ENCODE assay signal across 8 mouse cellular contexts in the genomic region with DNA sequence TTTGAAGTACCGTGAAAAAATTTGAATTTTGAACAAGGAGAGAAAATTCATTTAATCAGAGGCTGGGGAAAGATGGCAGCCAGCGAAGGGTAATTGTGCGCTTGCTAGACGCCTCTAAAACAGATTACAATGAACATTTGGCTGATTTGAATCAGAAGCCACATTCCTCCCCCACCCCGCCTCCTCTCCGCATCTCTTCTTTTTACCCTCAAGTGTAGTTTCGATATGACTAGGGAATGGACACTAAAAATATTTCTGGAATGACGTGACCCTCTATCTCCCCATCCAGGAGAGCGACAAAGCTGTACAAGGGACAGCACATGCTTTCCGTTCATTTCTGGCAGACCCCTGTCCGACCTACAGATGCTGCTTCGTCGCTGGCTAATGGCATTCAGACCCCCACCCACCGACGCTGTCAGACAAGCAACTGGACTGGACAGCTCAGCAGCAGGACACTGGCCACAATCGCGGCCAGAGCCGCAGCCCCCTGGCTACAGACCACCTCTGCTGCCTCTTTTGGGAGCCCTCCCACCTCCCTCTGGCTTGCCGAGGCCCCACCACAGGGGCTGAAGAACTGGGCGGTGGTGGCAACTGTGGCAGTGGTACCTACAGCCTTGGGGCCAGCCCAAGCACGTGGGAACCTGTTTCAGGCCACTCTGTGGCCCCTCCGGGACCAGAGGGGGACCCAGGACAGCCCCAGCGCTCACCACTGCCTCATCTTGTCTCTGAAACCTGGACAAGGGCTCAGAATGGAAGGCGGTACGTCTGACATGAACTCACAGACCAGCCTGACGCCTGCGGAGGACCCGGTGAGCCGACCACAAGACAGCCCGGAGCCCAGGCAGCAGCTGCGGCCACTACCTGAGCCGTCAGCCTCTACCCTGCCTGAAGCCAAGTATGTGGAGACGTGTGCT. TPM values are rescaled to one million over a fixed set of nuclear protein-coding genes. Genes with fewer than 3 reads are reported as not detected.
A peak's percentile ranks its signal among the peaks of the same experiment; 100 is the strongest.
DNase-seq lines count a peak whose midpoint lies in the region; ATAC-seq and TF ChIP-seq lines count a peak whose summit lies in the region.

A gene (plus strand): TSS at position 321 of the 914 bp plus-strand sequence.

- H3K27me3 ChIP-seq in lung, embryonic 16.5 days (ENCODE audit: control insufficient read depth, insufficient read depth, low read depth, low read length), result no peaks in the 10 kb centered on the region
- H3K27me3 ChIP-seq in forebrain, embryonic 14.5 days (replicated peaks; ENCODE audit: control insufficient read depth, insufficient read depth, low read length), result no peaks in the 10 kb centered on the region

- H3K9me3 ChIP-seq in lung, embryonic 16.5 days (ENCODE audit: control insufficient read depth, low read length), result no peaks in the 10 kb centered on the region
- H3K9me3 ChIP-seq in forebrain, embryonic 14.5 days (replicated peaks; ENCODE audit: control insufficient read depth, low read length), result no peaks in the 10 kb centered on the region

- H3K4me1 ChIP-seq in lung, embryonic 16.5 days (replicated peaks; ENCODE audit: control insufficient read depth, insufficient read depth, low read length), result peaks cover 12% of the 10 kb centered on the region
- no peaks in the 10 kb centered on the region for H3K4me1 ChIP-seq in lung, adult 2 months (ENCODE audit: control insufficient read depth, insufficient read depth, low read length)
- peaks cover 4% of the 10 kb centered on the region for H3K4me1 ChIP-seq in forebrain, embryonic 14.5 days (ENCODE audit: control insufficient read depth, insufficient read depth, low read length)

- peak within 1 kb of the TSS; percentile 40 for H3K4me2 ChIP-seq in lung, embryonic 16.5 days (ENCODE audit: low read depth, low read length)
- no peak within 1 kb of the TSS for H3K4me2 ChIP-seq in forebrain, embryonic 14.5 days (ENCODE audit: low read length)

- no peak for DNase-seq in lung, adult 2 months
- peak; percentile 39 for DNase-seq in forebrain, embryonic 14.5 days (ENCODE audit: low spot score)
- DNase-seq in heart, postnatal 36 days, result peak; percentile 18 to 40
- peak; percentile 64 to 75 for DNase-seq in right cerebral cortex, postnatal 10 days (ENCODE audit: low spot score in 2 of 2)
- no peak for DNase-seq in spleen, postnatal 14 days (ENCODE audit: low spot score in 2 of 2)
- DNase-seq in testis, postnatal 10 days (ENCODE audit: low spot score), result no peak
- no peak for DNase-seq in urinary bladder, postnatal 14 days (ENCODE audit: low spot score)

- H3K27ac ChIP-seq in lung, embryonic 16.5 days (ENCODE audit: low read length), result peak within 1 kb of the TSS; percentile 62
- no peak within 1 kb of the TSS for H3K27ac ChIP-seq in forebrain, embryonic 14.5 days (ENCODE audit: low read depth, low read length)

- no peaks in the 10 kb centered on the region for H3K36me3 ChIP-seq in lung, embryonic 16.5 days (ENCODE audit: control insufficient read depth, insufficient read depth, low read length)
- no peaks in the 10 kb centered on the region for H3K36me3 ChIP-seq in forebrain, embryonic 14.5 days (ENCODE audit: control insufficient read depth, insufficient read depth, low read length)

- peak within 1 kb of the TSS; percentile 23 for H3K4me3 ChIP-seq in lung, embryonic 16.5 days (ENCODE audit: low read length)
- no peak within 1 kb of the TSS for H3K4me3 ChIP-seq in lung, adult 2 months (replicated peaks; ENCODE audit: extremely low read depth, low read depth, low read length)
- no peak within 1 kb of the TSS for H3K4me3 ChIP-seq in forebrain, embryonic 14.5 days (ENCODE audit: low read depth, low read length)

- ATAC-seq in lung, embryonic 16.5 days (ENCODE audit: low read depth), result peak; percentile 14; the same call in 1 of the 2 replicates
- ATAC-seq in forebrain, embryonic 14.5 days, result 0 out of 2 replicates have a peak, but pooled peaks have one; percentile 16

- WGBS in lung, embryonic 16.5 days, result 57% methylated on average over 33 of the region's 33 CpGs
- WGBS in lung, adult 2 months, result 74% methylated on average over 33 of the region's 33 CpGs
- WGBS in forebrain, embryonic 14.5 days, result 78% methylated on average over 33 of the region's 33 CpGs

- H3K9ac ChIP-seq in lung, embryonic 16.5 days (ENCODE audit: low read length), result peak within 1 kb of the TSS; percentile 42; the same call in 1 of the 2 replicates
- H3K9ac ChIP-seq in forebrain, embryonic 14.5 days (ENCODE audit: low read length), result no peak within 1 kb of the TSS

- no peak for TF ChIP-seq CTCF in lung, adult 2 months (IDR thresholded peaks at IDR 0.05; ENCODE audit: insufficient read depth, low read length)

- TF ChIP-seq POLR2A in lung, adult 2 months (IDR thresholded peaks at IDR 0.05; ENCODE audit: borderline replicate concordance, extremely low read depth, low read depth, low read length), result no peak

- intact Hi-C loops in heart, postnatal 36 days (cut with DNase I), result loop anchor here (5.0 kb wide), 1 partner anchor 198 kb away; a partner anchor contains a TSS

RNA-seq across cellular contexts. Expression of the gene that starts here (rescaled TPM):
- 0.65 and 0.88 TPM in 2 replicates for polyA plus RNA-seq in lung, embryonic 16.5 days (2015; fragmentation: Nextera tagmentation; extraction: Ambion mirVana)
- 0.15 and 2.3 TPM in 2 replicates for polyA plus RNA-seq in lung, adult 2 months (2012; rRNA removed)
- polyA plus RNA-seq in forebrain, embryonic 14.5 days (2014; fragmentation: Nextera tagmentation; extraction: Ambion mirVana), result 0.03 and 0.04 TPM in 2 replicates
- 10 to 100 TPM; 52.5 to 58.2 TPM for total RNA-seq in heart, postnatal 36 days (2021)

Comparison
In these comparisons a context has a peak if more than half of its experiments do, and no peak if none do; other contexts are left out.
1. Peak in ATAC-seq, H3K4me3 ChIP-seq, H3K27ac ChIP-seq, H3K9ac ChIP-seq and H3K4me2 ChIP-seq in lung, embryonic 16.5 days; RNA of the gene not detected or under 1 TPM.
2. Peak in DNase-seq and ATAC-seq in forebrain, embryonic 14.5 days; RNA of the gene not detected or under 1 TPM.
3. DNase-seq: peak in heart, postnatal 36 days (2 of 2) and right cerebral cortex, postnatal 10 days (2 of 2); none in lung, adult 2 months (single experiment), spleen, postnatal 14 days (0 of 2), testis, postnatal 10 days (single experiment) and urinary bladder, postnatal 14 days (single experiment).